Mouse (Mus musculus) megakaryocyte-erythroid progenitor cell, adult 5 weeks (primary cell): Measurements from ENCODE around the gene Prl8a1. TPM values are rescaled to one million over a fixed set of nuclear protein-coding genes. Genes with fewer than 3 reads are reported as not detected.

Experiments
- polyA plus RNA-seq: library from polyadenylated mRNA; stranded (reverse); fragments of >175 nt; gene quantifications from 2 replicates; pipeline ENCODE4 v1.2.3, GENCODE M21; 2012

Gene Prl8a1
- not detected in 2 replicates for polyA plus RNA-seq

GRCm38 (mm10) chr13:27582071-27582470 lies at the start of gene Prl8a1:
Prl8a1 (minus strand) TSS chr13:27582171.

DNA sequence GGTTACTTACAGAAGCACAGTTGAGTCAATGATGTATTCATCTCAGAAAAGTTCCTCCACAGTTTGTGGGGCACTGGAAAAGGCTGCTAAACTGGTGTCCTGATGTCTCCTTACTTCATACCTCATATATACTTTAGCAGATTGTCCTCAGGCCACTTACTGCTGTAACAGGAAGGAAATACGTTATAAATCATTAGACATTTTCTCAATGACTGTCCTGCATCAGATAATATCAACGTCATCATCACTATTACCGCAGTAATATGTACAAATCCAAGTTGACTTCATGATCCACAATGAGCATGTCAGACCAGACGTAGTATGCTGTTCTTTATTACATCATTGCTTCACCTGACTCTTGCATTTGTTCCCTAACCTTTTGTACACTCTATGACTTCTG lies 28.5 kb upstream of the Prl8a1 start, which contains the start of gene Prl7b1:
Gene Prl7b1 (minus strand): TSS at position 101 of the 400 bp plus-strand sequence.

DNA sequence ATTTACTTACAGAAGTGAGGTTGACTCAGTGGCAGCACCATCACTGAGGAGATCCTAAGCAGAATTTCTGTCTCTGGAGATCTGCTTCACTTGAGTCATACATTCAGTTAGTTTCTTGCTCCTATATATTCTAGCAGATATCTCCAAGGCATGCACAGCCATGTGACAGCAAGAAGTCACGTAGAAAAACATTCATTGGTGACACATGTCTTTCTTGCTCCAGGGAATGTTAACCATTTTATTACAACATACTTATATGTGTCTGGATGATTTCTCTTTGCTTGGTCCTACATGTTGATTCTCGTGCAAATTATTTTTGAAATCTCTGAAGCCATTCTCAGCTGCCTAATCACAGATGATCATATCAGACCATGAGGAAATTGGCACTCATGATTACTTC lies 17.5 kb downstream of the Prl8a1 start, which contains the start of gene Prl8a9:
Gene Prl8a9 (minus strand): TSS at position 101 of the 400 bp plus-strand sequence.

Other genes starting within 250 kb of the Prl8a1 start
- not detected in 2 replicates for gene Prl8a2, start 236.5 kb downstream of the Prl8a1 start, polyA plus RNA-seq
- not detected in 2 replicates for gene Prl2b1, start 191.3 kb downstream of the Prl8a1 start, polyA plus RNA-seq
- not detected in 2 replicates for gene Prl8a6, start 143.5 kb downstream of the Prl8a1 start, polyA plus RNA-seq
- not detected in 2 replicates for gene Prl8a8, start 69.0 kb downstream of the Prl8a1 start, polyA plus RNA-seq
- gene Prl8a9, start 17.6 kb downstream of the Prl8a1 start, polyA plus RNA-seq, result not detected in 2 replicates
- gene Prl7b1, start 28.4 kb upstream of the Prl8a1 start, polyA plus RNA-seq, result not detected in 2 replicates
- gene Prl7a1, start 60.3 kb upstream of the Prl8a1 start, polyA plus RNA-seq, result not detected in 2 replicates
- gene Prl7a2, start 85.9 kb upstream of the Prl8a1 start, polyA plus RNA-seq, result 0.06 TPM in 1 of 2 replicates, not detected in the other
- gene Prl7d1, start 134.6 kb upstream of the Prl8a1 start, polyA plus RNA-seq, result not detected in 2 replicates
- gene Prl7c1, start 198.6 kb upstream of the Prl8a1 start, polyA plus RNA-seq, result not detected in 2 replicates
- not detected in 2 replicates for gene Prl2a1, start 219.5 kb upstream of the Prl8a1 start, polyA plus RNA-seq